Mouse (Mus musculus) embryo, embryonic 11.5 days (tissue): ENCODE results near the gene Tmem82.

Experiments
- DNase-seq: peaks from one replicate; pipeline ENCODE4 v3.0.0-alpha.2; 2012; ENCODE audit warnings: low read depth, low spot score

Gene Tmem82

DNA sequence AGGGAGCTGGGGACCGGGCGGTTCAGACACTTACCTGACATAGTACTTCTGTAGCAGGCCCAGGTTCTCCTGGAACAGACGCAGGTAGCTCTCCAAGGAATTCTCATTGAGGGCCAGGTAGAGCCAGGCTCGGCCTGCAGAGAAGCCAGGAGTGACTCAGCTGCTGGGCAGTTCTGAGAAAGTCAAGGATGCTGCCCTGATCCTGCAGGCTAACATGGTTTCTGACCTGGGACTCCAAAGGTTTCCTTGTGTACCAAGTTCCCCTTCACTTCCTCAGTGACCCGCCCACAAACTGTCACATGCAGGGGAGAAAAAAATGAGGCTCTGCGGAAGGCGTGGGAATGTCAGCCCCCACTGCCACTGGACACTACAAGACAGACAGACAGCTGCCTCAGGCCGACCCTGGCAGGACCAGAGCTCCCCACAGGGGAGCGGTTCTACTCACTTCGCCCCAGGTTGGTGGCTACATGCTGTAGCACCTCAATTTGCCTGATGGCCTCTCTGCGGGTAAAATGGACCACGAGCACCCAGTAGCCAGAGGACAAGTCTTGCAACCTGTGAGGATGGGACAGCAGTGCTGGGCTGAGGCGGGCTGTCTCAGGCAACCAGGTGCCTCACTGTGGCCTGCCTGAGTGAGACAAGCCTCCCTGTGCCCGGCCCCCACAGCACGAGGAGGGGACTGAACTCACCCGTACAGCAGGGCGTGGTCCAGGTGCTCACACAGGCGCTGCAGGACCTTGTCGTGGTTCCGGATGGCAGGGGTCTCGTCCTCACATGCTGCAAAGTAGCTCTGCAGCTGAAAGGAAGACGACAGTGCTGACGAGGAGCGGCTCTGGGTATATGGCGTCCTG lies 23.8 kb upstream of the Tmem82 start:
- DNase-seq, result no peak

DNA sequence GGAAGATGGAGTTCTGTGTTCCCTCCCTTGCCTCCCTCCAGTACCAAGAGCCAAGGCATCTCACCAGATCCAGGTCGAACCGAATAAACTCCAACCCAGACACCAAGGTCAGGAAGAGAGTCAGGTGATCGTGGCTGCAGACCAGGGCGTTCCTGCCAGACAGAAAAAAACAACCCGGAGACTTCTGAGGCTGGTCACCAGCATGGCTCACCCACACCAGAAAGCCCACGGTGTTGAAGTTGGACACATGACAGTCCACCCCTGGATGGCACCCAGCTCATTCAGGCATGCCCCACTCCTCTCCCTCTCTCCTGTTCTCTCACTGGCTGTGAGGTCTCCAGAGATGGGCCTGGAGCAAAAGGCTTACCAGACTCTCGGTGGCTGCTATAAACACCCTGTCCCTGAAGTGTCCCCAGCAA lies 22.9 kb upstream of the Tmem82 start:
- no peak for DNase-seq

DNA sequence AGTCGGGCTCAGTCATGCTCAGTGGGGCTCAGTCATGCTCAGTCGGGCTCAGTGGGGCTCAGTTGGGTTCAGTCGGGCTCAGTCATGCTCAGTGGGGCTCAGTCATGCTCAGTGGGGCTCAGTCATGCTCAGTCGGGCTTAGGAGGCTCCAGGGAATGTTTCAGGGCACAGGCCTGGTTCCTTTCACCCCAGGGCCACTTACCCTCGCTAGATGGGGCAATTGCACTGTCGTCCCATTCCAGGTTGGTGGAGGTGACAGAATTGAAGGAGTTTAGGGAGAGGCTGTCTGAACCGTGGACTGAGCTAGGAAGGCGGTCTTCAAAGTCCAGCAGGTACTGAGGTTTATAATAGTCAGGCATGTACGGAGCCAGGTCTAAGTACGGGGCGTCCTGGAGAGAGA lies 21.0 kb upstream of the Tmem82 start:
- DNase-seq, result no peak

DNA sequence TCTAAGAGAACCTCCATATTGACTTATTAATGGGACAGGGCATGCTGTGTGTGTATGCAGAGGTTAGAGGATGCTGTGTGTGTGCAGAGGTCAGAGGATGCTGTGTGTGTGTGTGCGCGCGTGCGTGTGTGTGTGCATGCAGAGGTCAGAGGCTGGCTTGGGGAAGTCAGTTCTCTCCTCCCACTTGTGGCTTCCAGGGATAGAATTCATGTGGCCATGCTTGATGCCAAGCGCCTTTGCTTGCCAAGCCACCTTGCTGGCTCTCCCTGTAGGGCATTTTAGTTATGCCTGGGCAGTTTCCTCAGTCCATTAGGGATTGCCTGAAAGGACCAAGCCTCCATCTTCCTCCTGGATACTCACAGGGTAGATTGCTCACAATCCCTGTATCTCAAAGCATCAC lies 18.3 kb upstream of the Tmem82 start:
- DNase-seq, result no peak

DNA sequence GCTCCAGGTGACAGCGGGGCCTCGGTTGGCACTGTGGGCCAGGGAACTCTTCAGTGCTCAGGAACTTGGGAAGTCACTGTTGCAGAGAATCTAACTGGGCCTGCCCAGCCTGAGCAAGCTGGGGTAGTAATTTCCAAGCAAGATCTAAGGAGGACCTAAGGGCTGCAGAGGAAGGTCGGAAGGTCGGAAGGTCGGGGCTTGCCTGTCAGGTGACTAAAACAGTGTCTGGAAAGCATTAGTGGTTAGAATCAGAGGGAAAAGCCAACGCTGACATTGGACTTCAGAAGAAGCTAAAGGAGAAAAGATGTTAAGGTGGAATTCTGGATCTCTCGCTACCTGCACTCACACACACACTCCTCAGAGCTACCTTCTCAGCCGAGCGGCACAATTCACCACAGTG lies 17.6 kb upstream of the Tmem82 start:
- no peak for DNase-seq

DNA sequence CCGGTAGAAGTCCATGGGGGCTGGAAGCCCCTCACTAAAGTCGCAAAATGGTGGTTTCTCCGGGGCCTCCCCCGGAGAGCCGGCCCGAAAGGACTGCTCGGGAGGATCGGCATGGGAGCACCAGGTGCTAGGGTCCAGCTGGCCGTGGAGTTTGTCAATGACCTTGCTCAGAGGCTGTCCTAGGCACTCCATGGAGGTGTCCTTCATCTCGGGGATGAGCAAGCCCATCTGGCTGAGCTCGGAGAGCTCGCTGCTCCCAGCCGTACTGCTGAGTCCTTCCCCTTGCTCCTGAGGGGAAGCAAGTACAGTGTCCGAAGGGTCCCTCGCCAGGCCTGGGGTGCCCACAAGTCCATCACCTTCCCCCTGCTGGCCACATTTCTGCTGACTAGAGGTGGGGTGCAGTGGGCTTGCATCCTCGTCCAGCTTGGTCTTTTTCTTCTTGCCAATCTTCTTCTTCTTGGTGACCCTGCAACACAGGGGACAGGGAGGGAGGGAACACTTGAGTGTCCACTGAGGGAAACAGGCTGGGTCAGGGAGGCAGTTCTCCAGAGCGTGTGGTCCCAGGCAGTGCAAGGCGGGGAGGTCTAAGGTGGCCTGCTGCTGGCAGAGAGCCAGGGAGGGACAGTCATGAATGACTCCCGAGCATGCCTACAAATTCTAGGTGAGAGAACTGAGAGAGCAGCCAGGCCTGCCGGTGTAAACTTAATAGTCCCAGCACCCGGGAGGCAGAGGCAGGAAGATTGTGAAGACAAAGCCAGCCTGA lies 13.9 kb upstream of the Tmem82 start:
- no peak for DNase-seq

DNA sequence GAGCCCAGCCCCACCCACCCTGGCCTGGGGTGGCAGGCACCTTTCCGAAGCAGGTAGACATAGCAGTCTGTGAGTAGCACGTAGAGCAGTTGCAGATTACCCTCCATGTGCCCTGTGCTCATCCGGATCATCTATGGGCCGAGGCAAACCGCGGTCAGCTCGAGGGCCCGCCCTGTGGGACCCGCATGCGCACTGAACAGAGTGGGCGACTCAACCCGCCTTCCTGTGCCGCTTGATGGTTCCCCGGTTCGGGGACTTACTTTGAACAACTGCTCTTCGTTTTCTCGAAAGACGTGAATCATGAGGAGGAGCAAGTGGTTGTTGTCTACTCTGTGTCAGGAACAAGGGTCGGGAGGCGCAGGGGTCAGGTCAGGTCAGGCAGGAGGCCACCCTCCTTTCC lies 12.8 kb upstream of the Tmem82 start:
- no peak for DNase-seq

DNA sequence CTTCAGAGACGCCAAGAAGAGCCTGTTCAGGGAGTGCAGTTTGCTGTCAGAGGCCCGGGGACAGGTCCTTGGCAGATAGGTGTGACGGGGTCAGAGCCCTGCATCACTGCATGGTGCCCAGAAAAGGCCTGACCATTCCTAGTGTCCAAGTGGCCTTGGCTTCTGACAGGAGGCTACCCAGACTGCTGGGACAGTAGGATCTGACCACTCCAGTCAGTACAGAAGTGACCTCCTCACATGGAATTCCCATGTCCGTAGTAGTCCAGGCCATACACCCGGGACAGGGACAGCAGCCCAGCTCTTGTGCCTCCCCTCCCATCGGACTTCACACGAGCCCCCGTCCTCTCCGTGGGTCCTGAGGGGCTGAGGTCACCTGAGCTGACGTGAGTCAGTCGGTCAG lies 11.6 kb upstream of the Tmem82 start:
- DNase-seq, result no peak

DNA sequence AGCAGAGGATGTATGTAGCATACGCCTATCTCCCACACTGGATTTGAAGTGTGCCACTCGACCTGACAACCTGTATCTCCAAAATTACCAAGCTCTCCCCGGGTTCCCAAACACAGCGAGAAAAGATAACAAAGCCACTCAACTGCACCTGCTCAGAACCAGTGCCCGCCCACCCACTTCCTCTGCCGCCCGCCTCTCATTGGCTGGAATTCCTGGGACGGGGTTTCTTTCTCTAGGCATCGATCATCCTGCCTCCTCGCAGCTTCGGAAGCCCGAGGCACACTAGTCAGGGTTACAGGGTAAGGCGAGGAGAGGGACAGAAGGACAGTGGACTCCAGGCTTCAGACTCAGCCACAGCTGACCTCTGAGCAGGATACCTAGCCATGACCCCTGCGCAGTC lies 10.2 kb upstream of the Tmem82 start:
- DNase-seq, result no peak

DNA sequence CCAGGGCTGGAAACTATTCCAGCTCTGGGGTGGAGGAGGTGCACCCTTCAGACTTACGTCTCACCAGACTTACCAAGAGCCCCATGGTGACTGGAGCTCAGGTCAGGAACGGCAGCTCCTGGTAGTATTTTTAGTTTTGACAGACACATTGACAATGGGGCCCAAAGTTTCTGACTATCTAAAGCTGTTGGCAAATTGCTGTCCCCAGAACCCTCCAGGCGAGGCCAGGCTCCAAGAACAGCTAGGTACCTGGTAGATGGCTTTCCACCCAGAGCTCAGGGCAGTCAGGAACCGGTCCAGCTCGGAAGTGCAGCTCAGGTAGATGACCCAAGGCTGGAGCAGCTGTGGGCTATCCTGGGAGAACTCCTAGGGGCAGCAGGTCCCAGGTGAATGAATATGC lies 9.1 kb upstream of the Tmem82 start:
- DNase-seq, result no peak

DNA sequence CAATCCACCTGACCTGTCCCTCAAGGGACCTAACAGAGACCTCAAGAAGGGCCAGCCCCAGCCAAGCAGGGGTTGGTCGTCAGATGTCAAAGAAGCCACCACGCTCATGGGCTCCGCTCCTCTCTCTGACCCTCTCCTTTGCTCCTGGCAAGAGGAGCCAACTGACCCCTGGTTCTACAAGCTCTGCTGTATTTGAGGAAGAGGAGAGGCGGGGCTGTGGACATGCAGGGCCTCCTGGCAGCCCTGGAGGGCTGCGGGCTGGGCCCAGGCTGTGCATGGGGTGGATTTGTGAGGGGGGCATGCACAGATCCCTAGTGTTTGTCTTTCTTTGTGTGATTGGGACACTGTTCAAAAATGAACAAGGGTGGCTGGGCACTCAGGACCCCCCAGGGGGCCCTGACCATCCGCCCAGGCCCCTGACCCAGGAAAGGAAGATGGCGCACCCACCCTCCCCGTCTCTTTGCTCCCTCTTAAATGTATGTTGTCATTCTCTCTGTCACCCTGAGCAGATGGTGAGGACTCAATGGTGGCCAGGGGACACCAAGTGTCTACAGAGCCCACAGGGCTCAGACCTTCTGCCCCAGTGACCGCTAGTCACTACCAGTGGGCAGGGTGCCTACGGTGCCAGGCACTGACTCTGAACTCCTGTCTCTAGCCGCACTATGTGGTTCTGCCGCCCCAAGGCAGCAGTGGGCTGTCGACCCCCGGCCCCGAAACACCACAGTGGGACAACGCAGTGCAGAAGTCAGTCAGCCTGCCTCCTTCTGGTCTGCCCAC lies 7.5 kb upstream of the Tmem82 start:
- DNase-seq, result no peak

DNA sequence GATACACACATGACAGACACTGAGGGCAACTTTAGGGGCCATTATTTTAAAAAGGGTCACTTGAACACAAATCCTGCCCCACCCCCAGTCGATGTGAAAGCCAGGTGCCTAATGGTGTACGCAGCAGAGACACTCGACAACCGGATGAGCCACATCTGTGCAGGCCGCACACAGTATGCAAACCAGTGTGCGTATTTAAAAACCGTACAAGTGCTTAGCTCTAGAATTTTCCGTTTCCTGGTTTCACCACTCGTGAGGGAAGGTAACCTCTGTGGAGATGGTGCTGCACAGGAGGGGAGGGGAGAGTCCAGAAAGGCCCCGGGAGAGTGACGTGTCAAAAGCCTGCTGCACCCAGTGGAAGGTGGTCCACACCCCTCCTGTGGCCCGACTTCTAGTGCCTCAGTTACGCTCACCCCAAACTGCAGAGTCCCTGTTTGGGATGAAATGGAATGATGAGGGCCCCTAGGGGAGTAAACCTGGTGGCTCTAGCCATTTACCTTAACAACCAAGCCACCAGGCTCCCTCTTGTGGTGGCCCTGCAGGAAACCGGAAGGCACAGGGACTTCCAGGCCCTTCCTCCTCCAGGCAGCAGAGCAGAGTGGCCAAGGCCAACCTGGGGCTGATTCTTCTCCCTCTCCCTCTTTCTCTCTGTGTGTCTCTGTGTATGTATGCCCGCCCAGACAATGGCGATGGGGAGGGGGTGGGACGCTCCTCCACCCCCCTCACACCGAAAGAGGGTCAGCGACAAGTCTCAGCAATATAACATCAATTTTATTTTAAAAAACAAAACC lies 6.7 kb upstream of the Tmem82 start:
- DNase-seq, result no peak

DNA sequence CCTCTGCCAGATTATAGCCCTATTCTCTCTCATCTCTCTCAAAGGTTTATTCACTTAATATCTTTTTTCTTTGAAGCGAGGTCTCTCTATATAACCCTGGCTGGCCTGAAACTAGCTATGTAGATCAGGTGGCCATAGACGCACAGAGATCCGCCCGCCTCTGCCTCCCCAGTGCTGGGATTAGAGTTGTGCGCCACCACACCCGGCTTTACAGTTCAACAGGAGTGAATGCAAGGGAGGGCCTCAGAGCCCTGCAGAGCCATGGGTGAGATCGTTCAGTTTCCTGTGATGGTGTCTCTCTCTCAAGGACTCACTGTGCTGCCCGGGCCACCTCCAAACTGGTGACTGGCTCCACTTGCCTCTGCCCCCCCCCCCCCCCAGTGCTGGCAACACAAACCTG lies 5.7 kb upstream of the Tmem82 start:
- DNase-seq, result no peak

DNA sequence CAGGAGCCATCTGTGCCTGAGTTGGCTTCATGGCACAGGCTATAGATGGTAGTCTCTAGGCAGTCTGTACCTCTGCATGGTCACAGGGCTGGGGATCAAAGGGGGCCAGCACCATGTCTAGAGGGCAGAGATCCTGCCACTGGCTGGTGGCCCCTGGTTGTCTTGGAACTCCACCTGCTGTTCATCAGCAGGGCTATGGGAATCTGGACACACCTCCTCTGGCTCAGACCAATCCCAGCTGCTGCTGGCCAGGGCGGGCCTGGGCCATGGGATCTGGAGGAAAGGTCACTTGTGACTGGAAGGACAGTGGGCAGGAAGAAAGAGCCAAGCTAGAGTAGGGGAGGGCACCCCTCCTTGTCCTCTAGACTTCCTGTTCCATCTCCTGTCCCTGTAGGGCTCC lies 5.2 kb upstream of the Tmem82 start, which contains the start of gene Slc25a34:
Gene Slc25a34, minus strand, starts transcription at position 156 of the 400 bp plus-strand sequence.
- no peak for DNase-seq

DNA sequence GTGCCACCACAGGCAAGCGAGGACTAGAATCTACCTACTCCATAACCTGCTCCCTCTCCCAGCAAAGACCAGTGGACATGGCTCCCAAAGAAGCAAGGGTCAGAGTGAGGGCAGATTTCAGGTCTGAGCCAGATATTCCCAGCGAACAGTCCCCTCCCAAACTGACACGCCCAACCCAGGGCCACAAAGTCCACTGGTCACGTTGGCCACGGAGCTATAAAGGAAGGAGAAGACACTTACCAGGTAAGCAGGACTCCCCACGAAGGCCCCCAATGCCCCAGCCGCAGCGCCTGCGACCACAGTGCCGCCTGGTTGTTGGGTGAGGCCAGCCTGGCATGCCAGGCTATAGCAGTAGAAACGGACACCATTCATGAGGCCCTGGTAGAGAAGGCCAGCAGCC lies 4.6 kb upstream of the Tmem82 start:
- DNase-seq, result no peak

DNA sequence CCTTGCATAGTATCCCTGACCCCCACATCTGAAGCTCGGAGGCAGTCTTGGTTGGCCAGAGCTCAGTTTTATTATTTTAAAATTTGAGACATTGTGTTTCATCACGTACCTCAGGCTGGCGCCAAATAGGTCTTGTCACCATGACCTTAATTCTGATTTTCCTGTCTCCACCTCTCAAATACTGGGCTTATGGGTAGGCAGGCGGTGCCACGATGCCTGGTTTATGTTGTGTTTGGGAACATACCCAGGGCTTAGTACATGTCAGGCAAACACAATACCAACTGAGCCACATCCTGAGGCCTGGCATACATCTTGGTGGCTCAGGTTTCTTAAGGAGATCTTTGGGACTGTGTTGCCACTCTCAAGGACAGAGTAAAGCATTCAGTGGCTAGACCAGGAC lies 4.1 kb upstream of the Tmem82 start:
- DNase-seq, result no peak

DNA sequence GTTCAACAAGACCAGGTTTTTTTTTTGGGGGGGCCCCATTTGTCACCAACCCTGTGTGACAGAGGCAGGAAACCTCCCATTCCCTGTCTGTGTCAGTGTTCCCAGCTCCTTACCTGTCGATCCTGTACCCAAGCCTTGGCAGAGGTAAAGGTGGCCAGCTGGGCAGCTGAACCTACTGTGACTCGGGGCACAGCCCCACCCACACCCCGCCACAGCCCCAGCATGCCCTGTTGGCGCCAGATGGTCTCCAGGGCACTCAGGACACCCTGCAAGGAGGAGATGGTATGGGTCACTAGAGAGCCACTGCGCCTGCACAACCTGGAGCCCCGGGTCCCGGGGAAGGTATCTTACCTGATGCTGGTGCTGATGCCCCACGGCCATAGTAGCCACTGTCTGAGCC lies 3.7 kb upstream of the Tmem82 start:
- DNase-seq, result no peak

DNA sequence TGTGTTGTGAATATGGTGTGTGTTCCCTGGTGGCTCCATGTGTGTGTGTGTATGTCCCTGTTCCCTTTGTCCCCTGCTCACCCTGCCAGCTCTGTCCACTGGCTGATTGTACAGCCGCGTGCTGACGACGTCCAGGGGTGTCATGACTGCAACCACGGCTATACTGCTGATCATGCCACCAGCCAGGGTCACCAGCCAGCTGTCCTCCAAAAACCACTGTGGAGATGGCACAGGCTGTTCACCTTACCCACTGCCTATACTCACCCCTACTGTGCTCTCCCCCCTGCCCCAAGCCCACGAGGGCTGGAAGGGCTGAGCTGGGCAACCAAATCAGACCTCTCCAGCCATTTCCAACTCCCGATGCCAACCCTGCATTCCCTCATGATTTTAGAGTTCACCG lies 2.9 kb upstream of the Tmem82 start:
- DNase-seq, result no peak

DNA sequence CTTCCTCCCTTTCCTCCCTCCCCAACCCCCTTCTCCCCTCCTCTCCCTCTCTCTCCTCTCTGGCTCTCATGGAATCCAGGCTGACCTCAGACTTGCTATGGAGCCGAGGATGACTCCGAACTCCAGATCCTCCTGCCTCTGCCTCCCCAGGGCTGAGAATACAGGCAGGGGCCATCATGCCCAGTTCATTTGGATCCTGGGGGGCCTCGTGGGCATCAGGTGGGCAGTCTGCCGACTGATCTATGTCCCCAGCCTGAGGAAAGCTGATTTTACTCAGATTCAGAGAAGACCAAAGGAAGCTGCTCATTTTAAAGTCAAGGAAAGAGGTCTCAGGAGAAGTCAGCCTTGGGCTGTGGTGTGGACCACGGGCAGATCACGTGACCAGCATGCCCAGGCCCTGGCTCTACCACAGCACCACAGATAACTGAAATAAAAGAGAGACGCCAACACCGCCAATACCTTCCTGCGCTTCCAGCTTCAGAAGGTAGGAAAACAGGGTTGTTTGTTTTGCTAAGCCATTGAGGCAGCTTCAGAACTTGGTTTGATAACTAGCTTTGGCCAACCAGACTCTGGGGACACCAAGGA lies 958 bp upstream of the Tmem82 start:
- DNase-seq, result no peak

DNA sequence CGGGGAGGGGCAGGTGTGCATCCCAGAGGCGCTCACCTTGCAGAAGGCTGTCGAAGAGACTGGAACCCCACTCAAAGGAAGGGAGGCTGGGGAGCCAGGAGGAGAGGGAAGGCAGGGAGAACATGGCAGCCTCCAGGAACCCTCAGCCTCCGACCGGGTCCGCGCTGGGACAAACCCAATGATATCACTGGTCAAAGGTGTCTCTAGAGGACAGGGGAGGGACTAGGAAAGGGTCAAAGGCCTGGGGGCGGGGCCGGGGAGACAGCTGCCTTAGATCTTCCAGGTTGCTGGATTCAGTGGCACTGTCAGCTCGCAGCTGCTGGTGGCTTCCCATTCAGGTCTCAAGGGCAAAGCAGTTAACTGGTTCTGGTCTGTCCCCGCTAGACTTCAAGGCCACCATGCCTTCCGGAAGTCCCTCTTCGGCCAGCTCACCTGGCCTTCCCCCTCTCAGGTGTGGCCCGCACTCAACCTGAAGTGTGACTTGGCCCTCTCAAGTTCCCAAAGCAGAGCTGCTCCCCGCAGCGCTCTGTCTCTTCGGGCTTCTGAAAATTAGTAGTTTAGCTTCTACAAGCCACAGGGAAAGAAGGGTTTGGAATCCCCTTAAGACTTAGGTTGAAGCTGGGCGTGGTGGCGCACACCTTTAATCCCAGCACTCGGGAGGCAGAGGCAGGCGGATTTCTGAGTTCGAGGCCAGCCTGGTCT lies 419 bp downstream of the Tmem82 start:
- no peak for DNase-seq

DNA sequence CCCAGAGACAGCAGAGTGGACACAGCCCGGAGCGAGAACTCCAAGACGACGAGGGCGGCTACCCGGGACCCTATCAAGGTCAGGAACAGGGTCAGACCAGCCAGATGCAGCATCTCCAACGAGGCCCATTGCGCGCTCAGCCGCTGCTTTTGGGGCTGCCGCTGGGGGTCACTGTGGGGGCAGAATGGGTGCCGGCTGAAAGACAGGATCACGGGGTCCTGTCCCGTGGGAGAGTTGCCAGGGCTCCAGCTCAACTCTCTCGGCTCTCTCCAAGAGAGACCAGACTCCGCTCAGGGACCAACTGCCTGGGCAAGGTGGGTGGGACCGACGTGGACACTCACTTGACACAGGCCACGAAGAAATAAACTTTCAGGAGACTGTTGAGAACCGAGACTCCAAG lies 1.1 kb downstream of the Tmem82 start:
- no peak for DNase-seq
